Mouse (Mus musculus) liver, embryonic 15.5 days (tissue): ENCODE measurements at regions not wholly inside any gene's neighbourhood (a gene's known extent, or its start where the extent isn't known, plus 50 kb on each side); places are given as distances from the start of the nearest gene placed in this dataset.

Experiments
- ATAC-seq: fragments of 200-750 bp; cut with Nextera tagmentation; 2 replicates; pipeline ENCODE4 v1.8.0; 2017; ENCODE audit warnings: moderate number of reproducible peaks, mild to moderate bottlenecking, moderate library complexity; ENCODE audit not compliant: insufficient read depth
- H3K27ac ChIP-seq: fragments of 300-500 bp; sonication (generic); replicated peaks from 2 replicates; pipeline ENCODE4 v1.5.1; 2015; ENCODE audit warnings: mild to moderate bottlenecking, inconsistent platforms
- H3K27me3 ChIP-seq: fragments of 300-500 bp; sonication (generic); 2 replicates; pipeline ENCODE4 v1.6.1; 2015; ENCODE audit warnings: mild to moderate bottlenecking, inconsistent platforms
- H3K36me3 ChIP-seq: fragments of 300-500 bp; sonication (generic); replicated peaks from 2 replicates; pipeline ENCODE4 v1.6.1; 2015; ENCODE audit warnings: moderate library complexity, mild to moderate bottlenecking, inconsistent platforms
- H3K4me1 ChIP-seq: fragments of 300-500 bp; sonication (generic); replicated peaks from 2 replicates; pipeline ENCODE4 v1.6.1; 2015; ENCODE audit warnings: inconsistent platforms
- H3K4me2 ChIP-seq: fragments of 300-500 bp; sonication (generic); 2 replicates; pipeline ENCODE4 v1.6.1; 2015; ENCODE audit warnings: moderate library complexity, mild to moderate bottlenecking, inconsistent platforms
- H3K4me3 ChIP-seq: fragments of 300-500 bp; sonication (generic); replicated peaks from 2 replicates; pipeline ENCODE4 v1.5.1; 2015; ENCODE audit warnings: mild to moderate bottlenecking, inconsistent platforms
- H3K9ac ChIP-seq: fragments of 300-500 bp; sonication (generic); 2 replicates; pipeline ENCODE4 v1.6.1; 2015; ENCODE audit warnings: moderate library complexity, mild to moderate bottlenecking, inconsistent platforms
- H3K9me3 ChIP-seq: fragments of 300-500 bp; sonication (generic); replicated peaks from 2 replicates; pipeline ENCODE4 v1.6.1; 2016; ENCODE audit warnings: inconsistent platforms
- WGBS: fragments of 180-500 bp; shearing (Covaris S2); methylation state at CpG from one replicate; pipeline ENCODE4 v1.1.7; 2015; ENCODE audit warnings: mixed read lengths; ENCODE audit not compliant: insufficient replicate concordance; 5-methylcytosine and 5-hydroxymethylcytosine counted together

- H3K9ac ChIP-seq, result no peak overlapping the region
- no peaks in the 10 kb centered on the region for H3K9me3 ChIP-seq
- no peak overlapping the region for H3K4me3 ChIP-seq
- no peak overlapping the region for H3K27ac ChIP-seq
- H3K4me2 ChIP-seq, result no peak overlapping the region
- H3K36me3 ChIP-seq, result no peaks in the 10 kb centered on the region
- WGBS, result 22% methylated on average over 13 of the region's 13 CpGs
- H3K27me3 ChIP-seq, result peaks cover 4% of the 10 kb centered on the region; the same call in 1 of the 2 replicates
- no peak for ATAC-seq
- no peaks in the 10 kb centered on the region for H3K4me1 ChIP-seq
Measured at GRCm38 (mm10) chr6:52105031-52105593, 53.0 kb downstream of the Hoxa1 start.

- H3K36me3 ChIP-seq, result no peaks in the 10 kb centered on the region
- no peak overlapping the region for H3K4me3 ChIP-seq
- 67% methylated on average over 11 of the region's 11 CpGs for WGBS
- no peak overlapping the region for H3K9ac ChIP-seq
- no peak overlapping the region for H3K27ac ChIP-seq
- no peak for ATAC-seq
- H3K9me3 ChIP-seq, result no peaks in the 10 kb centered on the region
- peaks cover 4% of the 10 kb centered on the region; the same call in 1 of the 2 replicates for H3K27me3 ChIP-seq
- H3K4me2 ChIP-seq, result no peak overlapping the region
- H3K4me1 ChIP-seq, result no peaks in the 10 kb centered on the region
Measured at GRCm38 (mm10) chr6:52104141-52104540, 54.0 kb downstream of the Hoxa1 start.

GRCm38 (mm10) chr6:52103661-52104060, 54.5 kb downstream of the Hoxa1 start:
- no peaks in the 10 kb centered on the region for H3K4me1 ChIP-seq
- peaks cover 4% of the 10 kb centered on the region; the same call in 1 of the 2 replicates for H3K27me3 ChIP-seq
- H3K9ac ChIP-seq, result no peak overlapping the region
- no peaks in the 10 kb centered on the region for H3K36me3 ChIP-seq
- no peak overlapping the region for H3K27ac ChIP-seq
- no peaks in the 10 kb centered on the region for H3K9me3 ChIP-seq
- no peak overlapping the region for H3K4me3 ChIP-seq
- H3K4me2 ChIP-seq, result no peak overlapping the region
- 73% methylated on average over 7 of the region's 7 CpGs for WGBS
- no peak for ATAC-seq

GRCm38 (mm10) chr6:52102699-52103098, 55.4 kb downstream of the Hoxa1 start:
- Histone ChIP-seq H3K36me3 (no peaks in the 10 kb centered on the region), H3K4me1 (no peaks in the 10 kb centered on the region), H3K27me3 (peaks cover 4% of the 10 kb centered on the region; the same call in 1 of the 2 replicates), H3K4me3 (no peak overlapping the region), H3K9me3 (no peaks in the 10 kb centered on the region), H3K27ac (no peak overlapping the region), H3K4me2 (no peak overlapping the region), H3K9ac (no peak overlapping the region)
- ATAC-seq, result no peak
- WGBS, result 55% methylated on average over 8 of the region's 8 CpGs

- WGBS, result 37% methylated on average over 8 of the region's 8 CpGs
- ATAC-seq, result no peak
- Histone ChIP-seq H3K9me3 (no peaks in the 10 kb centered on the region), H3K27me3 (peaks cover 4% of the 10 kb centered on the region; the same call in 1 of the 2 replicates), H3K4me2 (no peak overlapping the region), H3K9ac (no peak overlapping the region), H3K36me3 (no peaks in the 10 kb centered on the region), H3K4me3 (no peak overlapping the region), H3K4me1 (no peaks in the 10 kb centered on the region), H3K27ac (no peak overlapping the region)
Measured at GRCm38 (mm10) chr6:52102179-52102578, 55.9 kb downstream of the Hoxa1 start.

- peaks cover 4% of the 10 kb centered on the region; the same call in 1 of the 2 replicates for H3K27me3 ChIP-seq
- H3K9me3 ChIP-seq, result no peaks in the 10 kb centered on the region
- H3K9ac ChIP-seq, result no peak overlapping the region
- H3K36me3 ChIP-seq, result no peaks in the 10 kb centered on the region
- no peak overlapping the region for H3K4me2 ChIP-seq
- 62% methylated on average over 6 of the region's 6 CpGs for WGBS
- H3K27ac ChIP-seq, result no peak overlapping the region
- no peak overlapping the region for H3K4me3 ChIP-seq
- H3K4me1 ChIP-seq, result no peaks in the 10 kb centered on the region
- ATAC-seq, result no peak
Measured at GRCm38 (mm10) chr6:52101209-52101608, 56.9 kb downstream of the Hoxa1 start.

- 73% methylated on average over 7 of the region's 7 CpGs for WGBS
- no peak overlapping the region for H3K4me3 ChIP-seq
- H3K4me2 ChIP-seq, result no peak overlapping the region
- H3K27ac ChIP-seq, result no peak overlapping the region
- H3K9me3 ChIP-seq, result no peaks in the 10 kb centered on the region
- H3K9ac ChIP-seq, result no peak overlapping the region
- no peaks in the 10 kb centered on the region for H3K27me3 ChIP-seq
- H3K36me3 ChIP-seq, result no peaks in the 10 kb centered on the region
- H3K4me1 ChIP-seq, result no peaks in the 10 kb centered on the region
- no peak for ATAC-seq
Measured at GRCm38 (mm10) chr6:52098851-52099250, 59.3 kb downstream of the Hoxa1 start.

- no peak overlapping the region for H3K4me2 ChIP-seq
- no peaks in the 10 kb centered on the region for H3K36me3 ChIP-seq
- 74% methylated on average over 7 of the region's 7 CpGs for WGBS
- H3K27me3 ChIP-seq, result no peaks in the 10 kb centered on the region
- no peaks in the 10 kb centered on the region for H3K9me3 ChIP-seq
- no peak overlapping the region for H3K27ac ChIP-seq
- no peak overlapping the region for H3K9ac ChIP-seq
- no peak for ATAC-seq
- no peak overlapping the region for H3K4me3 ChIP-seq
- no peaks in the 10 kb centered on the region for H3K4me1 ChIP-seq
Measured at GRCm38 (mm10) chr6:52095575-52095974, 62.5 kb downstream of the Hoxa1 start.

GRCm38 (mm10) chr6:52091445-52091844, 66.7 kb downstream of the Hoxa1 start:
- Histone ChIP-seq H3K4me3 (no peak overlapping the region), H3K36me3 (no peaks in the 10 kb centered on the region), H3K9ac (no peak overlapping the region), H3K4me1 (no peaks in the 10 kb centered on the region), H3K4me2 (no peak overlapping the region), H3K9me3 (no peaks in the 10 kb centered on the region), H3K27ac (no peak overlapping the region), H3K27me3 (no peaks in the 10 kb centered on the region)
- WGBS, result 18% methylated on average over 5 of the region's 5 CpGs
- ATAC-seq, result no peak

- ATAC-seq, result peak; percentile 37; the same call in 1 of the 2 replicates
- Histone ChIP-seq H3K36me3 (no peaks in the 10 kb centered on the region), H3K9me3 (no peaks in the 10 kb centered on the region), H3K9ac (no peak overlapping the region), H3K27me3 (no peaks in the 10 kb centered on the region), H3K4me3 (no peak overlapping the region), H3K4me2 (no peak overlapping the region), H3K27ac (no peak overlapping the region), H3K4me1 (no peaks in the 10 kb centered on the region)
- 54% methylated on average over 17 of the region's 17 CpGs for WGBS
Measured at GRCm38 (mm10) chr6:52085932-52086643, 72.0 kb downstream of the Hoxa1 start.

- no peaks in the 10 kb centered on the region for H3K4me1 ChIP-seq
- no peak overlapping the region for H3K4me2 ChIP-seq
- no peak overlapping the region for H3K4me3 ChIP-seq
- H3K9ac ChIP-seq, result no peak overlapping the region
- H3K9me3 ChIP-seq, result no peaks in the 10 kb centered on the region
- H3K27ac ChIP-seq, result no peak overlapping the region
- H3K36me3 ChIP-seq, result no peaks in the 10 kb centered on the region
- no peak for ATAC-seq
- 78% methylated on average over 2 of the region's 2 CpGs for WGBS
- H3K27me3 ChIP-seq, result no peaks in the 10 kb centered on the region
Measured at GRCm38 (mm10) chr6:52084622-52085021, 72.3 kb upstream of the Skap2 start.
